Mouse (Mus musculus) lung, embryonic 16.5 days (tissue): Measurements from ENCODE around the gene Usp49. TPM values are rescaled to one million over a fixed set of nuclear protein-coding genes. Genes with fewer than 3 reads are reported as not detected.

Experiments
- ATAC-seq: fragments of 200-750 bp; cut with Nextera tagmentation; 2 replicates; pipeline ENCODE4 v1.8.0; 2017; ENCODE audit warnings: low read depth, mild to moderate bottlenecking, moderate library complexity
- H3K27ac ChIP-seq: fragments of 300-500 bp; sonication (generic); 2 replicates; pipeline ENCODE4 v1.5.1; 2014; ENCODE audit warnings: mild to moderate bottlenecking, control low read depth, low read length
- H3K27me3 ChIP-seq: fragments of 300-500 bp; sonication (generic); 2 replicates; pipeline ENCODE4 v1.6.1; 2014; ENCODE audit warnings: low read depth, low read length, mixed read lengths; ENCODE audit not compliant: control insufficient read depth, insufficient read depth
- H3K36me3 ChIP-seq: fragments of 300-500 bp; sonication (generic); 2 replicates; pipeline ENCODE4 v1.6.1; 2014; ENCODE audit warnings: low read length; ENCODE audit not compliant: control insufficient read depth, insufficient read depth
- H3K4me1 ChIP-seq: fragments of 300-500 bp; sonication (generic); replicated peaks from 2 replicates; pipeline ENCODE4 v1.6.1; 2014; ENCODE audit warnings: low read length, mixed read lengths; ENCODE audit not compliant: control insufficient read depth, insufficient read depth
- H3K4me2 ChIP-seq: fragments of 300-500 bp; sonication (generic); 2 replicates; pipeline ENCODE4 v1.6.1; 2014; ENCODE audit warnings: low read depth, low read length, control low read depth
- H3K4me3 ChIP-seq: fragments of 300-500 bp; sonication (generic); 2 replicates; pipeline ENCODE4 v1.5.1; 2014; ENCODE audit warnings: mild to moderate bottlenecking, low read length, control low read depth
- H3K9ac ChIP-seq: fragments of 300-500 bp; sonication (generic); 2 replicates; pipeline ENCODE4 v1.6.1; 2014; ENCODE audit warnings: low read length, control low read depth
- H3K9me3 ChIP-seq: fragments of 300-500 bp; sonication (generic); 2 replicates; pipeline ENCODE4 v1.6.1; 2016; ENCODE audit warnings: low read length; ENCODE audit not compliant: control insufficient read depth
- WGBS: fragments of 180-500 bp; shearing (Covaris S2); extraction: QIAGEN DNeasy Blood & Tissue Kit; methylation state at CpG from one replicate; pipeline ENCODE4 v1.1.7; 2014; 5-methylcytosine and 5-hydroxymethylcytosine counted together
- polyA plus RNA-seq: library from polyadenylated mRNA; unstranded; fragments of >200 nt; fragmentation: Nextera tagmentation; extraction: Ambion mirVana; gene quantifications from 2 replicates; pipeline ENCODE4 v1.2.1, GENCODE M21; 2015

Gene Usp49
- 2.5 and 2.6 TPM in 2 replicates for polyA plus RNA-seq

GRCm38 (mm10) chr17:47630678-47631065 is at the start of gene Usp49:
Gene Usp49 (plus strand): TSS chr17:47630690.
- H3K27me3 ChIP-seq, result no peaks in the 10 kb centered on the region
- 0 out of 2 replicates have a peak, but pooled peaks cover 2% of the 10 kb centered on the region for H3K36me3 ChIP-seq
- H3K4me2 ChIP-seq, result peak within 1 kb of the TSS; percentile 97
- H3K9ac ChIP-seq, result peak within 1 kb of the TSS; percentile 79
- peak within 1 kb of the TSS; percentile 93 for H3K27ac ChIP-seq
- peak within 1 kb of the TSS; percentile 79 for H3K4me3 ChIP-seq
- 1% methylated on average over 3 of the region's 3 CpGs for WGBS
- H3K9me3 ChIP-seq, result no peaks in the 10 kb centered on the region
- peaks cover 17% of the 10 kb centered on the region for H3K4me1 ChIP-seq
- no peak for ATAC-seq

- Histone ChIP-seq H3K36me3 (no peaks in the 10 kb centered on the region), H3K4me1 (no peaks in the 10 kb centered on the region), H3K4me3 (no peak overlapping the region), H3K27me3 (no peaks in the 10 kb centered on the region), H3K9me3 (no peaks in the 10 kb centered on the region), H3K27ac (no peak overlapping the region), H3K9ac (no peak overlapping the region), H3K4me2 (no peak overlapping the region)
- 77% methylated on average over 4 of the region's 4 CpGs for WGBS
- ATAC-seq, result no peak
Observed at GRCm38 (mm10) chr17:47580962-47581361, 49.5 kb upstream of the Usp49 start.

- Histone ChIP-seq H3K4me1 (no peaks in the 10 kb centered on the region), H3K4me2 (no peak overlapping the region), H3K4me3 (no peak overlapping the region), H3K36me3 (no peaks in the 10 kb centered on the region), H3K9ac (no peak overlapping the region), H3K27me3 (no peaks in the 10 kb centered on the region), H3K9me3 (no peaks in the 10 kb centered on the region), H3K27ac (no peak overlapping the region)
- 81% methylated on average over 8 of the region's 8 CpGs for WGBS
- ATAC-seq, result no peak
Observed at GRCm38 (mm10) chr17:47588517-47588916, 42.0 kb upstream of the Usp49 start.

GRCm38 (mm10) chr17:47591073-47591472 is 39.4 kb upstream of the Usp49 start:
- H3K4me1 ChIP-seq, result peaks cover 11% of the 10 kb centered on the region
- H3K4me2 ChIP-seq, result no peak overlapping the region
- no peaks in the 10 kb centered on the region for H3K36me3 ChIP-seq
- no peak overlapping the region for H3K27ac ChIP-seq
- 61% methylated on average over 3 of the region's 3 CpGs for WGBS
- H3K27me3 ChIP-seq, result no peaks in the 10 kb centered on the region
- no peak overlapping the region for H3K9ac ChIP-seq
- ATAC-seq, result no peak
- H3K4me3 ChIP-seq, result no peak overlapping the region
- no peaks in the 10 kb centered on the region for H3K9me3 ChIP-seq

- peak overlapping the region; percentile 94 for H3K27ac ChIP-seq
- peak overlapping the region; percentile 88 for H3K4me2 ChIP-seq
- under 1% methylated on average over 57 of the region's 63 CpGs for WGBS
- H3K9me3 ChIP-seq, result no peaks in the 10 kb centered on the region
- peak overlapping the region; percentile 79 for H3K9ac ChIP-seq
- ATAC-seq, result peak; percentile 91
- H3K4me1 ChIP-seq, result peaks cover 32% of the 10 kb centered on the region
- H3K36me3 ChIP-seq, result peaks cover 7% of the 10 kb centered on the region
- H3K4me3 ChIP-seq, result peak overlapping the region; percentile 63
- H3K27me3 ChIP-seq, result no peaks in the 10 kb centered on the region
Observed at GRCm38 (mm10) chr17:47593215-47593853, 37.2 kb upstream of the Usp49 start.

- Histone ChIP-seq H3K36me3 (peaks cover 11% of the 10 kb centered on the region), H3K27me3 (no peaks in the 10 kb centered on the region), H3K9ac (peak overlapping the region; percentile 79), H3K4me1 (peaks cover 32% of the 10 kb centered on the region), H3K27ac (peak overlapping the region; percentile 94), H3K9me3 (no peaks in the 10 kb centered on the region), H3K4me3 (peak overlapping the region; percentile 63), H3K4me2 (peak overlapping the region; percentile 88)
- WGBS, result 0% methylated on average over 13 of the region's 13 CpGs
- ATAC-seq, result no peak
Observed at GRCm38 (mm10) chr17:47593854-47594182, 36.7 kb upstream of the Usp49 start.

- WGBS, result under 1% methylated on average over 42 of the region's 43 CpGs
Observed at GRCm38 (mm10) chr17:47594183-47594968, 36.1 kb upstream of the Usp49 start.

GRCm38 (mm10) chr17:47594969-47595247 is 35.6 kb upstream of the Usp49 start:
- Histone ChIP-seq H3K4me3 (peak overlapping the region; percentile 63), H3K27me3 (no peaks in the 10 kb centered on the region), H3K4me2 (peak overlapping the region; percentile 88), H3K27ac (peak overlapping the region; percentile 94), H3K4me1 (peaks cover 38% of the 10 kb centered on the region), H3K9ac (peak overlapping the region; percentile 79), H3K36me3 (peaks cover 13% of the 10 kb centered on the region), H3K9me3 (no peaks in the 10 kb centered on the region)
- no peak for ATAC-seq
- under 1% methylated on average over 9 of the region's 9 CpGs for WGBS

More at GRCm38 (mm10) chr17:47594183-47594968, 36.1 kb upstream of the Usp49 start:
- no peaks in the 10 kb centered on the region for H3K27me3 ChIP-seq
- 0 out of 2 replicates have a peak, but pooled peaks have one; percentile 1 for ATAC-seq
- no peaks in the 10 kb centered on the region for H3K9me3 ChIP-seq
- H3K27ac ChIP-seq, result peak overlapping the region; percentile 94
- peak overlapping the region; percentile 88 for H3K4me2 ChIP-seq
- H3K4me1 ChIP-seq, result peaks cover 32% of the 10 kb centered on the region
- peak overlapping the region; percentile 79 for H3K9ac ChIP-seq
- peak overlapping the region; percentile 63 for H3K4me3 ChIP-seq
- peaks cover 11% of the 10 kb centered on the region for H3K36me3 ChIP-seq

- Histone ChIP-seq H3K9ac (peak overlapping the region; percentile 79), H3K9me3 (no peaks in the 10 kb centered on the region), H3K4me3 (peak overlapping the region; percentile 63), H3K4me1 (peaks cover 38% of the 10 kb centered on the region), H3K36me3 (peaks cover 15% of the 10 kb centered on the region), H3K27ac (peak overlapping the region; percentile 94), H3K4me2 (peak overlapping the region; percentile 88), H3K27me3 (no peaks in the 10 kb centered on the region)
- peak; percentile 48 for ATAC-seq
- 2% methylated on average over 19 of the region's 21 CpGs for WGBS
Observed at GRCm38 (mm10) chr17:47595248-47596161, 35.0 kb upstream of the Usp49 start.
